Mouse (Mus musculus): ENCODE measurements around the gene Gm6482. TPM values are rescaled to one million over a fixed set of nuclear protein-coding genes. Genes with fewer than 3 reads are reported as not detected.

Gm6482 gene
- polyA plus RNA-seq (2014; fragmentation: Illumina TruSeq; extraction: RNeasy Lipid Tissue Mini Kit (QIAGEN cat#74804); ENCODE audit: low replicate concordance): not detected

DNA sequence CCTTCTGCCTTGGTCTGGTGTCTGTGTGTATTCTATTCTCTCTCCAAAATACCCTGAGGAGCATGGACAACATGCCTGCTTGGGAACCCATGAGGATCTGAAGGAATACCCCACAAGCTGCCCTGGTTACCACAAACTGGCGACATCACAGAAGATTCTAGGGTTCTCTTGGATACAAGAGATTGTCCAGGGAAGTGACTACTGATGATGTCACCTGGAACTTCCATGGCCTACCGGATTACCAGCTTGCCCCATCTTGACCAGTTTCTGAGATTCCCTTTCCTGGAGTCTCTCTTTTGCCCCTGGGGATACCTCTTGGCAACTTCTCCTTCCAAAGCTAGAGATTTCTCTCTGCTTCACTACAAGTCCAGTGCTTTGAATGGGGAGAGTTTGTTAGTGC, at the start of gene Gm6482:
Gm6482 (minus strand) TSS at position 101 of the 400 bp plus-strand sequence.

DNA sequence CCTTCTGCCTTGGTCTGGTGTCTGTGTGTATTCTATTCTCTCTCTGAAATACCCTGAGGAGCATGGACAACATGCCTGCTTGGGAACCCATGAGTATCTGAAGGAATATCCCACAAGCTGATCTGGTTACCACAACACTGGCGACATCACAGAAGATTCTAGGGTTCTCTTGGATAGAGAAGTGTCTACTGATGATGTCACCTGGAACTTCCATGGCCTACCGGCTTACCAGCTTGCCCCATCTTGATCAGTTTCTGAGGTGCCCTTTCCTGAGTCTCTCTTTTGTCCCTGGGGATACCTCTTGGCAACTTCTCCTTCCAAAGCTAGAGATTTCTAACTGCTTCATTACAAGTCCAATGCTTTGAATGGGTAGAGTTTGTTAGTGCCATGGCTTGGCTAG, 45.3 kb upstream of the Gm6482 start, which contains the start of gene Gm7954:
Gm7954 (minus strand) TSS at position 101 of the 400 bp plus-strand sequence.

DNA sequence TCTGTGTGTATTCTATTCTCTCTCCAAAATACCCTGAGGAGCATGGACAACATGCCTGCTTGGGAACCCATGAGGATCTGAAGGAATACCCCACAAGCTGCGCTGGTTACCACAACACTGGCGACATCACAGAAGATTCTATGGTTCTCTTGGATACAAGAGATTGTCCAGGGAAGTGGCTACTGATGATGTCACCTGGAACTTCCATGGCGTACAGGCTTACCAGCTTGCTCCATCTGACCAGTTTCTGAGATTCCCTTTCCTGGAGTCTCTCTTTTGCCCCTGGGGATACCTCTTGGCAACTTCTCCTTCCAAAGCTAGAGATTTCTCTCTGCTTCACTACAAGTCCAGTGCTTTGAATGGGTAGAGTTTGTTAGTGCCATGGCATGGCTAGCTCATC, 21.8 kb downstream of the Gm6482 start, which contains the start of gene Gm7945:
Gm7945 (minus strand) TSS at position 101 of the 400 bp plus-strand sequence.

Other genes starting within 250 kb of the Gm6482 start
- gene Sftpd, start 223.1 kb downstream of the Gm6482 start, polyA plus RNA-seq (2014; fragmentation: Illumina TruSeq; extraction: RNeasy Lipid Tissue Mini Kit (QIAGEN cat#74804); ENCODE audit: low replicate concordance): not detected
- not detected for gene Gm2832, start 129.5 kb downstream of the Gm6482 start, polyA plus RNA-seq (2014; fragmentation: Illumina TruSeq; extraction: RNeasy Lipid Tissue Mini Kit (QIAGEN cat#74804); ENCODE audit: low replicate concordance)
- gene Gm5798, start 59.7 kb downstream of the Gm6482 start, polyA plus RNA-seq (2014; fragmentation: Illumina TruSeq; extraction: RNeasy Lipid Tissue Mini Kit (QIAGEN cat#74804); ENCODE audit: low replicate concordance): not detected
- not detected for gene Gm7945, start 21.9 kb downstream of the Gm6482 start, polyA plus RNA-seq (2014; fragmentation: Illumina TruSeq; extraction: RNeasy Lipid Tissue Mini Kit (QIAGEN cat#74804); ENCODE audit: low replicate concordance)
- not detected for gene Gm7954, start 45.2 kb upstream of the Gm6482 start, polyA plus RNA-seq (2014; fragmentation: Illumina TruSeq; extraction: RNeasy Lipid Tissue Mini Kit (QIAGEN cat#74804); ENCODE audit: low replicate concordance)
- not detected for gene Gm3486, start 81.2 kb upstream of the Gm6482 start, polyA plus RNA-seq (2014; fragmentation: Illumina TruSeq; extraction: RNeasy Lipid Tissue Mini Kit (QIAGEN cat#74804); ENCODE audit: low replicate concordance)
- gene Gm7970, start 147.3 kb upstream of the Gm6482 start, polyA plus RNA-seq (2014; fragmentation: Illumina TruSeq; extraction: RNeasy Lipid Tissue Mini Kit (QIAGEN cat#74804); ENCODE audit: low replicate concordance): not detected
- not detected for gene 1700049E17Rik2, start 164.9 kb upstream of the Gm6482 start, polyA plus RNA-seq (2014; fragmentation: Illumina TruSeq; extraction: RNeasy Lipid Tissue Mini Kit (QIAGEN cat#74804); ENCODE audit: low replicate concordance)
- gene Gm3072, start 216.3 kb upstream of the Gm6482 start, polyA plus RNA-seq (2014; fragmentation: Illumina TruSeq; extraction: RNeasy Lipid Tissue Mini Kit (QIAGEN cat#74804); ENCODE audit: low replicate concordance): not detected
- gene Gm3676, start 238.2 kb upstream of the Gm6482 start, polyA plus RNA-seq (2014; fragmentation: Illumina TruSeq; extraction: RNeasy Lipid Tissue Mini Kit (QIAGEN cat#74804); ENCODE audit: low replicate concordance): not detected